Mouse (Mus musculus) cortical plate, adult 2 months (tissue): Measurements from ENCODE around the gene Mmp25.

Experiments used
- CTCF ChIP-seq: fragments of 200-500 bp; IDR thresholded peaks from 2 replicates; pipeline ENCODE4 v1.5.1; 2011; ENCODE audit warnings: mild to moderate bottlenecking, control low read depth, low read length; ENCODE audit not compliant: insufficient read depth; ENCODE audit errors: extremely low read depth
- POLR2A ChIP-seq: fragments of 200-500 bp; IDR thresholded peaks from 2 replicates; pipeline ENCODE4 v1.6.1; 2011; ENCODE audit warnings: mild to moderate bottlenecking, low read length, control low read depth; ENCODE audit not compliant: insufficient read depth; ENCODE audit errors: extremely low read depth

DNA sequence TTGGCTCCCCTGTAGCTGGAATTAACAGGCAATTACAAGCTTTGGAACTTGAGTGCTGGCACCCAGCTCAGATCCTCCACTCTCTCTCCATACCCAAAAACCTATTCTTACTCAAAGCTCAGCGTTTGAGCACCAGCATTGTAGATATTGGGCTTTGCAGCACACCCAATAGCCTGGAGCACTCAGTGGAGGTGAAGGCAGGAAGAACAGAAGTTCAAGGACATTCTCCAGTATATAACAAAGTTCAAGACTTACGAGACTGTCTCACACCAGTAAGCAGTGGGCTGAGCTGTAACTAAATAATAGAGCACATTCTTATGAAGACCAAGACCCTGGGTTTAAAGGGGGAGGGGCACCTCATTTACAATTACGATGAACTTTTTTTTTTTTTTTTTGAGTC is 27.7 kb upstream of the Mmp25 start:
- no peak for TF ChIP-seq CTCF
- TF ChIP-seq POLR2A: no peak
